Mouse (Mus musculus): Measurements from ENCODE around the gene Azi2. TPM values are rescaled to one million over a fixed set of nuclear protein-coding genes. Genes with fewer than 3 reads are reported as not detected.

The Azi2 gene
- polyA plus RNA-seq, 1 experiment from 2014 or later, result 54.2 TPM

DNA sequence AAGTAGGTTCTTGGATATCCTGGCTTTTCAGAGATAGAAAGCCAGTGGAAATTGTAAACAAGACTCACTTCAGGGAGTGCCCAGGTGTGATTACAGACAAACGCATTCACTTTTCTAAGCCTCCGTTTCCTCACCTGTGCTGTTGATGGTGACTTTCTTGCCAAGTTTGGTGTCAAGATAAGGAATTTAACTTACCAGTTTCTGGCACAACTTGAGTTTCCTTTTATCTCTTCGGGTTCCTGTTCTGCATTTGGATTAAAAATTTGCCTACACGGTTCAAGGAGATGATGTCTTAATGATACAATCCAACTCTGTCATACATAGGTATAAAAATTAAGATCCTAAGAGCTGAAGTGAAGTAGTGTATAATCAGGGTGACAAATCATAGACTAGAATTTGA, 2.4 kb downstream of the Azi2 start:
- H3K9me3 ChIP-seq, result no peaks in the 10 kb centered on the region
- H3K27ac ChIP-seq, result no peak overlapping the region
- peaks cover 16% of the 10 kb centered on the region for H3K4me1 ChIP-seq
- WGBS, result 93% methylated on average over 4 of the region's 4 CpGs
- no peaks in the 10 kb centered on the region for H3K27me3 ChIP-seq (ENCODE audit: poor library complexity, severe bottlenecking)
- peaks cover 5% of the 10 kb centered on the region; the same call in 1 of the 2 replicates for H3K36me3 ChIP-seq (replicated peaks)
- H3K4me3 ChIP-seq, result no peak overlapping the region
- DNase-seq (ENCODE audit: extremely low spot score, low spot score), result no peak

DNA sequence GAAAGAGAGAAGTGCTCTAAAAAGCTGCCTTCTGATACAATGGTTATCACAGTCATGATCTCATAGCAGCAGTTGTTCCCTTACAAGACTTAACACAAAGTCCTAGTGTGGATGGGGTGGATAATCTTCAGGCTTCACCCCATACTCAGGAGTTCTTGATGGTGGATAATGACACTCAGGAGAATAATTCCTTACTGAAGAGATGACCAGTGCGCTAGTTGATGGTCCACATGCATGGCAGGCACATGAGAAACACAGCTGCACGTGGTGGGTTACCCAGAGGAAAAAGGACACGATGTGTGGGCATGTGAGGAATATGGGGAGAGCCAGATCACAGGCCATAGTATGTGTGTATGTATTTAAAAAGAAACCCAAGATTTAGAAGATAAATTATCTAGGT, 3.3 kb downstream of the Azi2 start:
- WGBS, result 96% methylated on average over 3 of the region's 3 CpGs
- Histone ChIP-seq H3K36me3 (replicated peaks) (peaks cover 10% of the 10 kb centered on the region), H3K4me1 (peaks cover 16% of the 10 kb centered on the region), H3K9me3 (no peaks in the 10 kb centered on the region), H3K4me3 (no peak overlapping the region), H3K27me3 (ENCODE audit: poor library complexity, severe bottlenecking) (no peaks in the 10 kb centered on the region), H3K27ac (no peak overlapping the region)
- DNase-seq (ENCODE audit: extremely low spot score, low spot score), result no peak

- Histone ChIP-seq H3K4me1 (peaks cover 16% of the 10 kb centered on the region), H3K27me3 (ENCODE audit: poor library complexity, severe bottlenecking) (no peaks in the 10 kb centered on the region), H3K27ac (no peak overlapping the region), H3K36me3 (replicated peaks) (peaks cover 19% of the 10 kb centered on the region), H3K4me3 (no peak overlapping the region), H3K9me3 (no peaks in the 10 kb centered on the region)
- no peak for DNase-seq (ENCODE audit: extremely low spot score, low spot score)
- 60% methylated on average over 1 of the region's 1 CpGs for WGBS
These were observed 4.8 kb downstream of the Azi2 start for GRCm38 (mm10) chr9:118045011-118045533.

DNA sequence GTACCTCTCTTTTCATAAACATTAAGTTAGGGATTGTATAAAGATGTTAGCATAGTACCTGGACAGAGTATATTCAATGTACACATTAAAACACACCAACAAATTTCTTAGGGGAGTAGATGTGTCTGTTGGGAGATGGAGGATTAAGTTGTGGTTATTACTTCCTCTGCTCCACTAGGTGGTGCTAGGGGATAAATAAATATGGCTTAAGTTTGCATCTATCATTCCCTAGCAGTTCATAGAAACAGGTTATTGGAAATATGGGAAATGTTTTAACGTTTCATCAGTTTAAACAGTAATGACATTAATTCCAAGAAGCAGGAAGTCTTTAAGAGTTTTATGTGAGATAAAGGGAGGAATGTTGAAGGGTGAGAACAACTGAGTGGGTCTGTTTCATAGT, 13.0 kb downstream of the Azi2 start:
- DNase-seq (ENCODE audit: extremely low spot score, low spot score), result no peak
- no peak overlapping the region for H3K27ac ChIP-seq
- 51% methylated on average over 1 of the region's 1 CpGs for WGBS
- no peaks in the 10 kb centered on the region for H3K4me1 ChIP-seq
- H3K9me3 ChIP-seq, result no peaks in the 10 kb centered on the region
- peaks cover 60% of the 10 kb centered on the region for H3K36me3 ChIP-seq (replicated peaks)
- no peaks in the 10 kb centered on the region for H3K27me3 ChIP-seq (ENCODE audit: poor library complexity, severe bottlenecking)
- no peak overlapping the region for H3K4me3 ChIP-seq

DNA sequence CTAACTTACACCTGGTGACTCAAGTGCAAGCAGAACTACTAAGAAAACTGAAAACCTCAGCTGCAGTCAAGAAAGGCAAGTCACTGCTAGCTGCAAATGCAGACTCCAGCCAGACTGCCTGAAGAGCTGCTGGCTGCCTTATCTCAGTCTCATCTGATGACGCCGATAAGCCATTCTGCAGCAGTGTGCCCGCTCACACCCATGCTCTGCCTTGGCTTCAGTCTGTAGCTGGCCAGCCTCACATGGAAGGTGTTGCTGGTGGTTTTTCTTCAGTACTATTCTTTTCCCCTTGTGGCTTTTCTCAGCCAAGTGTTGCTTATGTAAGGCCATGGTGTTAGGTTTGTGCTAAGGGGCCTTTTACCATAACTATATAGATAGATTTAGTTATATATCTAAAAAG, 18.8 kb downstream of the Azi2 start:
- Histone ChIP-seq H3K27me3 (ENCODE audit: poor library complexity, severe bottlenecking) (no peaks in the 10 kb centered on the region), H3K4me1 (no peaks in the 10 kb centered on the region), H3K9me3 (no peaks in the 10 kb centered on the region), H3K36me3 (replicated peaks) (peaks cover 62% of the 10 kb centered on the region), H3K27ac (no peak overlapping the region), H3K4me3 (no peak overlapping the region)
- WGBS, result 95% methylated on average over 3 of the region's 3 CpGs
- no peak for DNase-seq (ENCODE audit: extremely low spot score, low spot score)

GRCm38 (mm10) chr9:118070442-118070841, 30.1 kb downstream of the Azi2 start:
- Histone ChIP-seq H3K4me1 (no peaks in the 10 kb centered on the region), H3K27ac (no peak overlapping the region), H3K9me3 (no peaks in the 10 kb centered on the region), H3K36me3 (replicated peaks) (peaks cover 43% of the 10 kb centered on the region), H3K27me3 (ENCODE audit: poor library complexity, severe bottlenecking) (no peaks in the 10 kb centered on the region), H3K4me3 (no peak overlapping the region)
- no peak for DNase-seq (ENCODE audit: extremely low spot score, low spot score)
- WGBS, result 96% methylated on average over 6 of the region's 6 CpGs

DNA sequence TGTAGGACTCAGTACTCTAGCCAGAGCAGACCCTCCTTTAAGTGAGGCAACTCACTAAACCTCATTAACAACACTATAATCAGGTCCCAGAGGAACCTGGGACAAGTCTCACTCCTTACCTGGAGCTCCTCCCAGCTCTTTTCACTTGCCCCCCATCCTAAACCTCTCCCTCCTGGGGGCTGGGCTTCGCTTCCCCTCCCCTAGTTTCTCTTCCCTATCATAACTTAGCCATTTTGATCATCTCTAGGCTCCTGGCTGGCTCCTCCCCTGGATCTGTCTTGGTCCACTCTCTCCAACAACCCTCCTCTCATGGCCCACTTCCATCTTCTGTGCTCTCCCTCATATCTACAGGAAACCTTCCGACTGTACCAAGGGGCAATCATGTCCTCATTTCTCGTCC, 31.0 kb downstream of the Azi2 start:
- Histone ChIP-seq H3K4me3 (no peak overlapping the region), H3K9me3 (no peaks in the 10 kb centered on the region), H3K4me1 (no peaks in the 10 kb centered on the region), H3K27me3 (ENCODE audit: poor library complexity, severe bottlenecking) (no peaks in the 10 kb centered on the region), H3K27ac (no peak overlapping the region), H3K36me3 (replicated peaks) (peaks cover 40% of the 10 kb centered on the region)
- 80% methylated on average over 3 of the region's 3 CpGs for WGBS
- DNase-seq (ENCODE audit: extremely low spot score, low spot score), result no peak

DNA sequence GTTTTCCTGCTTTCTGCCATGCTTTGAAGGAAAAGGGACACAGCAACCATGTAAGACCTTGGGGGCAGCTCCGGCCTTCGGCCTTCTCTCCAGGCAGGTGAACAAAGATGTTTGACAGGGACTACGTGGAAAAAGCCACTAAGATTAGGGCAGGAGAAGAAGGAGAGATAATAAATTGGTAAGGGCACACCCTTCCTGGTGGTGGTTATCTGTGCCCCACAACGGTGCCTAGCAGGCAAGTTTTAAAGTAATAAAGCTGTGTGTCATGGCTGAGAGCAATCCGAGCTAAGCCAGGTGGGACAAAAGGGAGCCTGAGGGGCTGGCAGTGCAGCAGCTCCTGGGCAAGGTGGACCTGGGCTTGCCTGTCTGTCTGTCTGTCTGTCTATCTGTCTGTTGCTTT, 31.8 kb downstream of the Azi2 start:
- no peak overlapping the region for H3K4me3 ChIP-seq
- DNase-seq (ENCODE audit: extremely low spot score, low spot score), result no peak
- H3K36me3 ChIP-seq (replicated peaks), result peaks cover 32% of the 10 kb centered on the region
- 91% methylated on average over 5 of the region's 5 CpGs for WGBS
- no peaks in the 10 kb centered on the region for H3K4me1 ChIP-seq
- H3K27ac ChIP-seq, result no peak overlapping the region
- no peaks in the 10 kb centered on the region for H3K9me3 ChIP-seq
- no peaks in the 10 kb centered on the region for H3K27me3 ChIP-seq (ENCODE audit: poor library complexity, severe bottlenecking)

DNA sequence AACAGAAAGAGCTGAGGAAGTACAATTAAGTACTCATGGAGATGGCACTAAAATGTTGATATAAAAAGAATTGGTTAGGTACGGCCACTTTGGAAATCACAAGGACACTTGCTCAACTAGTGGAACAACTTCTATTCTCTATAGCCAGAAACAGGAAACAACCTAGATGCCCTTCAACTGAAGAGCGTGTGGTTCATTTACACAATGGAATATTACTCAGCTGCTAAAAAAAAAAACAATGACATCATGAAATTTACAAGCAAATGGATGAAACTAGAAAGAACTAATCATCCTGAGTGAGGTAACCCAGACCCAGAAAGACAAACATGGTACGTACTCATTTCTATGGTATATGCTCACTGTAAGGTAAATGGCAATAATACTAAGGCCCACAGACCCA, 33.1 kb downstream of the Azi2 start:
- H3K4me3 ChIP-seq, result no peak overlapping the region
- no peaks in the 10 kb centered on the region for H3K4me1 ChIP-seq
- H3K27ac ChIP-seq, result no peak overlapping the region
- H3K9me3 ChIP-seq, result no peaks in the 10 kb centered on the region
- H3K27me3 ChIP-seq (ENCODE audit: poor library complexity, severe bottlenecking), result no peaks in the 10 kb centered on the region
- H3K36me3 ChIP-seq (replicated peaks), result peaks cover 20% of the 10 kb centered on the region
- 96% methylated on average over 3 of the region's 3 CpGs for WGBS
- no peak for DNase-seq (ENCODE audit: extremely low spot score, low spot score)

DNA sequence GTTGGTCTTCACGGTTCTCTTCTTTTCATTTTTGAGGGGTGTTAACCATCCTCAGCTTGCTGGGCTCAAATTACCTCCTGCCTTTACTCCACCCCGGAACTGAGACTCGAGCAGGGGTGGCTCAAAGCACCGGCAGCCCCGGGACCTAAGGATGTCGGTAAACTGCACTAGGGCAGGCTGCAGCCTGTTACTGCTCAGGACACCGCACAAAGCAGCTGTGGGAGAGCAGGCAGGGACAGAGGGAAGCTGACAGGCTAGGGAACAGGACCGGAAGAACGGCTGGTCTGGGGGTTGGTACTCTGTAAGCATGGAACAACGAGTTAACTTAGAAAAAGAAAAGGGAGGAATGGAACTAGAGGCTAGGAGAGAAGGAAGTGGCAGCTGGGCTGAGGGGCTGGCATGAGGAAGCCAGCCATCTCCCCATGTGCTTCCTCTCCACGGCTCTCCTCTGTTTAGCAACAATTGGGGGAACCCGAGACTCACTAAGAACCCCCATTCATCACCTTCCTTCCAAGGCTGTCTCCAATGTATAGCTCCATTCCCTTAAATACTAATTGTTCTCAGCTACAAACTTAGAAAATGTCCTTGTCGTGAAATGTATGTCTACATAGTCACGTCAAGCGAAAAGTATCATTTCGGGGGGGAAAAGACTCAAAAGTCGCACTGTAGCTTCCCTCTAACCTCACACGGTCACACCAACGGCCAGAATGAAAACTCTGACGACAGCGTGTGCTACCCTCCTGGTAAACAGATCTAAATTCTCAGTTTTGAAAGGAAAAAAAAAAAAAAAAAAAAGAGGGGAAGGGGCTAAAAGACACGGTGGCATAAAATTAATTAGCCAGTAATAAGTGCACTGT, 42.5 kb downstream of the Azi2 start:
- WGBS, result 43% methylated on average over 22 of the region's 22 CpGs
- H3K4me3 ChIP-seq, result peak overlapping the region; percentile 32
- H3K27me3 ChIP-seq (ENCODE audit: poor library complexity, severe bottlenecking), result no peaks in the 10 kb centered on the region
- DNase-seq (ENCODE audit: extremely low spot score, low spot score), result peak; percentile 24
- H3K9me3 ChIP-seq, result no peaks in the 10 kb centered on the region
- peak overlapping the region; percentile 49 for H3K27ac ChIP-seq
- peaks cover 9% of the 10 kb centered on the region for H3K4me1 ChIP-seq
- no peaks in the 10 kb centered on the region for H3K36me3 ChIP-seq (replicated peaks)

DNA sequence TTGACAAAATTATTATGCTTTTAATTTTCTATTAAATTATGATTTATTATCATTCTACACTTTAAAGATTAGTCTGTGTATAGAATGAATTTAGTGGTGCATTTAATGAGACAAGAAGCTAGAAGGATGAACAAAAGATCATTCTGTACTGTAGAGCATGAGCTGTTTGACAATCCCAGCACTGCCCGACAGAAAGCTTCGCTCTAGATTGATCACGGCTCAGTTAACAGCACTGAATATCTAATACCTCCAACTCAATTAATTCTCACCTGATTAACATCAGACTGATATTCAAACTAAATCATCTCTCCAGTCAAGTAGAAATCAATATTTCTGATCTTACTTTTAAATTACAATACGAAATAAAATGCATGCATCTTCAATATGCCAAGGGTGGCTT, 43.5 kb downstream of the Azi2 start:
- Histone ChIP-seq H3K4me1 (peaks cover 9% of the 10 kb centered on the region), H3K9me3 (no peaks in the 10 kb centered on the region), H3K27me3 (ENCODE audit: poor library complexity, severe bottlenecking) (no peaks in the 10 kb centered on the region), H3K36me3 (replicated peaks) (no peaks in the 10 kb centered on the region), H3K4me3 (no peak overlapping the region), H3K27ac (no peak overlapping the region)
- 81% methylated on average over 4 of the region's 4 CpGs for WGBS
- DNase-seq (ENCODE audit: extremely low spot score, low spot score), result no peak

GRCm38 (mm10) chr9:118099395-118099794, 59.1 kb downstream of the Azi2 start:
- H3K36me3 ChIP-seq (replicated peaks), result no peaks in the 10 kb centered on the region
- H3K27me3 ChIP-seq (ENCODE audit: poor library complexity, severe bottlenecking), result no peaks in the 10 kb centered on the region
- H3K4me1 ChIP-seq, result peaks cover 5% of the 10 kb centered on the region; the same call in 1 of the 2 replicates
- DNase-seq (ENCODE audit: extremely low spot score, low spot score), result no peak
- no peak overlapping the region for H3K4me3 ChIP-seq
- 72% methylated on average over 4 of the region's 4 CpGs for WGBS
- no peak overlapping the region for H3K27ac ChIP-seq
- H3K9me3 ChIP-seq, result no peaks in the 10 kb centered on the region

DNA sequence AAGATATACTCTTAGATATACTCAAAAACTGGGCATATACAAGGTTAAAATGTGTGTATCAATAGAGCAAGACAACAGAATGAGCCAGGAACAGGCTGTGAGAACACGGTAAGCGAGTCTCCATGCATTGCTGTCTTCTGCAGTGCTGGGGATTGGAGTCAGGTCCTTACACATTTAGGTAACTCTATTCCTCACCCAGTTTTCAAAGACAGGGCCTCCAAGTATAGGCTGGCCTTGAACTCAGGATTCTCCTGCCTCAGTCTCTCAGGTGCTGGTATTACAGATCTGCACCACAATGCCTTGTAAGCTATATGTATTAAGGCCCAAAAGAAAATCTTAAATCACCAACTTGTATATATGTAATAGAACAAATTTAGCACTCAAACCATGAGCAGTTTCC, 60.2 kb downstream of the Azi2 start:
- no peak for DNase-seq (ENCODE audit: extremely low spot score, low spot score)
- 98% methylated on average over 2 of the region's 2 CpGs for WGBS
- H3K4me3 ChIP-seq, result no peak overlapping the region
- no peaks in the 10 kb centered on the region for H3K9me3 ChIP-seq
- no peaks in the 10 kb centered on the region for H3K27me3 ChIP-seq (ENCODE audit: poor library complexity, severe bottlenecking)
- peaks cover 5% of the 10 kb centered on the region; the same call in 1 of the 2 replicates for H3K4me1 ChIP-seq
- H3K36me3 ChIP-seq (replicated peaks), result no peaks in the 10 kb centered on the region
- no peak overlapping the region for H3K27ac ChIP-seq
